Mouse (Mus musculus) cerebellum, adult 11 months (tissue): ENCODE measurements at regions not wholly inside any gene's neighbourhood (a gene's known extent, or its start where the extent isn't known, plus 50 kb on each side); places are given as distances from the start of the nearest gene placed in this dataset.
A peak's percentile ranks its signal among the peaks of the same experiment; 100 is the strongest.

ENCODE experiments used
- DNase-seq: peaks from one replicate; pipeline ENCODE4 v3.0.0; 2022

GRCm38 (mm10) chr3:51151104-51151503 is 73.1 kb upstream of the Noct start:
- no peak for DNase-seq

DNA sequence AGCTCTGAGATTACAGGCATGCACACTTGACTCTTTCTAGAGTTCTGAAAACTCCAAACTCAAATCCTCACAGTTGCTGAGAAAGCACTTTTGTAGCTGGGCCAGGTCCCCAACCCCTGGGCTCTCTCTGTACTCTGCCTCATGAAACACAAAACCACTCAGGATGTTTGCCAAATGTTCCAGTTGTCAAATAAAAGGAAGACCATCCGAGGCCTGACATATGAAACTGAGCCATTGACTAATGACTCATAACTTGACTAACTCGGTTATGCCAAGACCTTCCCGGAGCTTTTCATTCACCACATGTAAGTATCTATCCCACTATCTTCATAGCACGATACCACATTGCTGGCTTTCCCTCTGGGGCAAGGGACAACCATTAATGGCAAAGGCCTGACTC is 68.6 kb upstream of the Noct start:
- DNase-seq: no peak

- DNase-seq: peak; percentile 32
Observed at GRCm38 (mm10) chr3:51156386-51157290, 67.6 kb upstream of the Noct start.

DNA sequence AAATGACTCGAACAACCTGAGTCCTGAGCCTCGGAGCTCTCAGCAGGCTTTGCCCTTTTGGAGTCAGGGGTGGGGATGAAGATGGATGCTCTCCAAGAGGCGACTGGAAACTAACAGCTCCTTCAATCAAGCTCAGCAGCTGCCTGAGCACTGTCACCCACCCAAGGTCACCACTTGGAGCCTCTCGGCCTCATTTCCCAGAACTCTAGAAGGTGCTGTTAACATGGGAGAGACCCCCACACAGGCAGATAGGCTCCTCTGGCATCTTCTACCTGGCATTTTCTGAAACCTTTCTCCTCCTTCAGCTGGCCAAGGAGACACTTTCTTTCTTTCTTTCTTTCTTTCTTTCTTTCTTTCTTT is 67.0 kb upstream of the Noct start:
- no peak for DNase-seq

- no peak for DNase-seq
Observed at GRCm38 (mm10) chr3:51158449-51158848, 65.8 kb upstream of the Noct start.

GRCm38 (mm10) chr3:51159322-51159721 is 64.9 kb upstream of the Noct start:
- no peak for DNase-seq

- no peak for DNase-seq
Observed at GRCm38 (mm10) chr3:51159881-51160280, 64.4 kb upstream of the Noct start.

DNA sequence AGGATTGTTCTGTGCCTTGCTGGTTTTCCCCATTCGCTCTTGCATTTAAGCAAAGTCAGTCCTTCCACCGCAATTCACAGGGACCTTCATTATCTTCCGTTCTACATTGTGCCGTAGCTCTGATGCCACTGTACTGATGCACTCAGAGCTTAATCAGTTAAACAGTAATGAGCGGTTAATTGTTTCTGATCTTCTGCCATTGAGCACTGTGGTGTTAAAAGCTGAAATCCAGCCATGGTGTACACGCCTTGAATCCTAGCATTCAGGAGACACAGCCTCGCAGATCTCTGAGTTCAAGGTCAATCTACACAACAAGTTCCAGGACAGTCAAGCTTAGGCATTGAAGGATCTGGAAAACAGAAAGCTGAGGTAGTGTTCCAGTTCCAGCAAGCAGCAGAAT is 63.6 kb upstream of the Noct start:
- no peak for DNase-seq

DNA sequence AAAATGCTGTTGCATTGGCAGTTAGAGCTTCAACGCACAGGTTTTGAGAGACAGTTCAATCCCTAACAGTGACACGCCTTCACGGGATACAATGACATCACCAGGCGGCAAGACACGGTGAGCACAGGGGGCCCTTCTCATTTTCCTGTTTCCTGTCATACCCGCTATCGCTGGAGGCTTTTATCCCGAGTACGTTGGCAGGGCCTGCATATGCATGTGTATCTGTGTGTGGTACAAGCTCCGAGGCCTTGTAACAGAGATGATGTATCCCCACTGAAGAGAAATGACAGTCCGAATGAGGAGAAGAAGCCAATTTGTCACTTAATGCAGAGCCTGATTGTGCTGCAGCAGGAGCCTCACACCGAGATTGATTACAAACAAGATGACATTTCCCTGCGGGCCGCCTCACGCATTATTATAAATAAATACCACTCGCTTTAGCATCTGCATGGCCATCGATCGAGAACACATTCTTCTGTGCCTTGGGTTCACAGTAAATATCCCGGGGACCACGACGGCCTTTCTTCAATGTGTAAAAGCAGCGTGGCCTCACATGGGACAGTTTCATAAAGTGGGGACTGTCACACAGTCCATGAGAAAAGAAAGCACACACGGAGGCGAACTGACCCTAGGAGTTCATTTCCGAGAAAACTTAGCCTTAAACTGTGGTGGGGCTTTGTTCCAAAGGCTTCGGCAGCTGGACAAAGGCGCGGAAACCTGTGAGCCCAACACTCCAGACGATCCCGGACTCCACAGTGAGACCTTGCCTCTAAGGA is 54.9 kb upstream of the Noct start:
- no peak for DNase-seq

DNA sequence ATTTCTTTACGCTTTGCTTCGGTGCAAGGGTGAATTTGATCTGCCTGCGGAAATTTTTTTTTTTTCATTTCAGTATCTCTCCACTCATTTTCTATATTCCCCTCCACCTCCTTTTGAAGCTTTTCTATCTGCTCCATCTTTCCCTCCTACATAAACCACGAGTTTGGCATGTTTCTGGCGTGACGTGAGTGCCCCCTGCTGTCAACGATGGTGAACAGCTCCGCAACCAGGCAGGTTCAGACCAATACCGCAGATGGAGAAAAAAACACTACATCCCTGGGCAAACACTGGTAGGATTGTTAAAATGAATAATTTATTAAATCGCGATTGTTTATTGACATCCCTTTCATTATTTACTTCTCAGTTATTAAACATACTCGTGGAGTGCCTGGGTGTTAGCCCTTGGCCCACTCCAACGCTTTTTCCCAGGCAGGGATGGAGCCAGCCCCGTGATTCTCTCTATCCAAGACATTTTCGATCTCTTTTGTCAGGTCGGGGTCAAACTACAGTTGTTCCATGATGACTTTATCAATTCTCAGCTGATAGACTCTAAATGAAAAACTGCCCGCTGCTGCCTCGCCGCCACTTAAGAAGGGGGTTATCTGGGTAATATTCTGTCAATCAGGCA is 53.9 kb upstream of the Noct start:
- peak; percentile 65 for DNase-seq
